Mouse (Mus musculus) cortical plate, adult 2 months (tissue): ENCODE measurements around the gene Smim24. TPM values are rescaled to one million over a fixed set of nuclear protein-coding genes. Genes with fewer than 3 reads are reported as not detected.

Experiments
- H3K27ac ChIP-seq: fragments of 200-500 bp; 2 replicates; pipeline ENCODE4 v1.5.1; 2012; ENCODE audit warnings: low read length, control low read depth, inconsistent platforms; ENCODE audit not compliant: insufficient read depth
- H3K4me1 ChIP-seq: fragments of 200-500 bp; 2 replicates; pipeline ENCODE4 v1.6.1; 2011; ENCODE audit warnings: low read length; ENCODE audit not compliant: control insufficient read depth, insufficient read depth
- H3K4me3 ChIP-seq: fragments of 200-500 bp; 2 replicates; pipeline ENCODE4 v1.5.1; 2011; ENCODE audit warnings: mild to moderate bottlenecking, low read length, control low read depth; ENCODE audit not compliant: insufficient read depth
- CTCF ChIP-seq: fragments of 200-500 bp; IDR thresholded peaks from 2 replicates; pipeline ENCODE4 v1.5.1; 2011; ENCODE audit warnings: mild to moderate bottlenecking, control low read depth, low read length; ENCODE audit not compliant: insufficient read depth; ENCODE audit errors: extremely low read depth
- POLR2A ChIP-seq: fragments of 200-500 bp; IDR thresholded peaks from 2 replicates; pipeline ENCODE4 v1.6.1; 2011; ENCODE audit warnings: mild to moderate bottlenecking, low read length, control low read depth; ENCODE audit not compliant: insufficient read depth; ENCODE audit errors: extremely low read depth
- polyA plus RNA-seq: library from polyadenylated mRNA; depleted of rRNA; stranded (reverse); fragments of >200 nt; gene quantifications from 2 replicates; pipeline ENCODE4 v1.2.3, GENCODE M21; 2012

The Smim24 gene
- polyA plus RNA-seq, 1 experiment, result 2.5 TPM

DNA sequence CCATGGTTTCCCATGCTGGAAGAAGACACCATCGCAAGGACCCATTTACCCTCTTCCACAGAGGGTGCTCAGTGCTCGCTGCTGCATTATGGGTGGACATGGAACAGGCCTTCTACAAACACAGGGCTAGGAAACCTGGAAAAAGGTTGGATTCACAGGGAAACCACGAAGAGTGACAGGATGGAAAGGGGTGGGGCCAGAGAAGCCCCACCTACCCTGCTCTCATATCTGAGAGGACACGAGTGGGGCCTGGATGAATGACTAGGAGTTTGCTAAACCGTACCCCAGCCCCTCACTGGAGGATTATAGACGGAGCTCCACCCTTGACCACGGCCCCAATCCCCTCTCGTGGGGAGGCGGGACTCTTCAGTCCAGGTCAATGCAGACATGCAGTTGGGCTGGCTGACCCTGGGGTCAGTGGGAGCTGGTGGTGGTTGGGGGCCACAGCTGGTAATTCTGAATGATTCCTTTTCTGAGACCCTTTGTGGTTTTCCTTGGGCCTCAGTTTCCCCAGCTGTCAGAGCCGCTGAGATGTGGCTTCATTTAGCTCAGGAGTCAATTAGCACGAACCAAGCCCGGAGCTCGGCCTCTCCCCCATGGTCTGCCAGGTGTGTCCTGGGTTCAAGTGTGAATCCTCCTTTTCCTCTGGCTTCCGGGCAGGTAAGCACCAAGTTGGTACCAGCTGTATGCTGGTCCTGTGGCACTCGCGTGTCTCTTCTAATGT is 19.9 kb downstream of the Smim24 start:
- Histone ChIP-seq H3K4me3 (no peak overlapping the region), H3K4me1 (peaks cover 27% of the 10 kb centered on the region), H3K27ac (peak overlapping the region; percentile 98)
- TF ChIP-seq POLR2A (no peak), CTCF (no peak)

GRCm38 (mm10) chr10:81413310-81414261 is 20.7 kb downstream of the Smim24 start:
- H3K4me3 ChIP-seq, result peak overlapping the region; percentile 16; the same call in 1 of the 2 replicates
- TF ChIP-seq CTCF (no peak), POLR2A (peak; percentile 20; the same call in 1 of the 2 replicates)
- peaks cover 25% of the 10 kb centered on the region for H3K4me1 ChIP-seq
- H3K27ac ChIP-seq, result peak overlapping the region; percentile 98

DNA sequence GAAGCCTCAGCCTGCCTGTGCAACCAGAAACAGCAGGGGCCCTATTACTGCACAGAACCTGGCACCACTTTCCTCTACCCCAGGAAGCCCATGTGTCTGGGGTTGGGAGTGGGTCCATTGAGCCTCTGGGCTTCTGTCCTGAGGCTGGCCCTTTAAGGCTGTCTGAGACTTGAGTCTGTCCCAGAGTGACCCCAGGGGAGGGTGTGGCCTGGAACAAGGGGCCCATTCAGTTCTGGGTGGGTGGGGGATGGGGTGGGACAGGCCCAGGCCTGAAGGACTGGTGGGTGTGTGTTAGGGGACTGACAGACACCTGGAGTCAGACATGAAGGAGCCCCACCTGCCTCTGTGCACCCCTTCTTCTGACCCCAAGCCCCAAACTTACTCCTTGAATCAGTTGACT is 21.8 kb downstream of the Smim24 start:
- H3K27ac ChIP-seq, result peak overlapping the region; percentile 98
- peaks cover 27% of the 10 kb centered on the region for H3K4me1 ChIP-seq

DNA sequence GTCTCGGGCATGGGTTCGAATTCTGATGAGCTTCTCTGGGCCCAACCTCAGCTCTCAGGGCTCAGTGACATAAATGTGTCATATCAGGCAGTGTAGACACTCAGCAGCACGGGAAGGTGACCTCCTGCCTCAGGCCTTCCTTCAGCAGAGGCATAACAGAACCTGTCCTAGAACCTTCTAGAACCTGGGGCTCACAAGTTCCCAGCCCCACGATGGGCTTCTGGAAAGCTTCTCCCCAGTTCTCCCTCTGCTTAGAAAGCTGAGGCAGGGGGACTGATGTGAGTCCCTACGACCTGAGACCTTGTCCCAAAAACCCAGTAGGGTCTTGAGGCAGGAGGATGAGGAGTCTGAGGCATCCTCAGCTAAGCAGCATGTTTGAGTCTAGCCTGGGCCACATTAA is 22.3 kb downstream of the Smim24 start:
- peak overlapping the region; percentile 90 for H3K27ac ChIP-seq
- peaks cover 27% of the 10 kb centered on the region for H3K4me1 ChIP-seq
- TF ChIP-seq CTCF (no peak), POLR2A (no peak)
- H3K4me3 ChIP-seq, result no peak overlapping the region

More for the DNA sequence above, 21.8 kb downstream of the Smim24 start:
- TF ChIP-seq POLR2A (no peak), CTCF (no peak)
- no peak overlapping the region for H3K4me3 ChIP-seq

- Histone ChIP-seq H3K27ac (peak overlapping the region; percentile 90; the same call in 1 of the 2 replicates), H3K4me1 (peaks cover 26% of the 10 kb centered on the region), H3K4me3 (no peak overlapping the region)
- TF ChIP-seq CTCF, result no peak
- no peak for TF ChIP-seq POLR2A
These were observed 22.9 kb downstream of the Smim24 start for GRCm38 (mm10) chr10:81415549-81416310.

GRCm38 (mm10) chr10:81416581-81417226 is 23.9 kb downstream of the Smim24 start:
- H3K4me1 ChIP-seq, result peaks cover 21% of the 10 kb centered on the region
- no peak for TF ChIP-seq POLR2A
- TF ChIP-seq CTCF, result peak; percentile 53
- no peak overlapping the region for H3K4me3 ChIP-seq
- 0 out of 2 replicates have a peak overlapping the region, but pooled peaks have one; percentile 8 for H3K27ac ChIP-seq

DNA sequence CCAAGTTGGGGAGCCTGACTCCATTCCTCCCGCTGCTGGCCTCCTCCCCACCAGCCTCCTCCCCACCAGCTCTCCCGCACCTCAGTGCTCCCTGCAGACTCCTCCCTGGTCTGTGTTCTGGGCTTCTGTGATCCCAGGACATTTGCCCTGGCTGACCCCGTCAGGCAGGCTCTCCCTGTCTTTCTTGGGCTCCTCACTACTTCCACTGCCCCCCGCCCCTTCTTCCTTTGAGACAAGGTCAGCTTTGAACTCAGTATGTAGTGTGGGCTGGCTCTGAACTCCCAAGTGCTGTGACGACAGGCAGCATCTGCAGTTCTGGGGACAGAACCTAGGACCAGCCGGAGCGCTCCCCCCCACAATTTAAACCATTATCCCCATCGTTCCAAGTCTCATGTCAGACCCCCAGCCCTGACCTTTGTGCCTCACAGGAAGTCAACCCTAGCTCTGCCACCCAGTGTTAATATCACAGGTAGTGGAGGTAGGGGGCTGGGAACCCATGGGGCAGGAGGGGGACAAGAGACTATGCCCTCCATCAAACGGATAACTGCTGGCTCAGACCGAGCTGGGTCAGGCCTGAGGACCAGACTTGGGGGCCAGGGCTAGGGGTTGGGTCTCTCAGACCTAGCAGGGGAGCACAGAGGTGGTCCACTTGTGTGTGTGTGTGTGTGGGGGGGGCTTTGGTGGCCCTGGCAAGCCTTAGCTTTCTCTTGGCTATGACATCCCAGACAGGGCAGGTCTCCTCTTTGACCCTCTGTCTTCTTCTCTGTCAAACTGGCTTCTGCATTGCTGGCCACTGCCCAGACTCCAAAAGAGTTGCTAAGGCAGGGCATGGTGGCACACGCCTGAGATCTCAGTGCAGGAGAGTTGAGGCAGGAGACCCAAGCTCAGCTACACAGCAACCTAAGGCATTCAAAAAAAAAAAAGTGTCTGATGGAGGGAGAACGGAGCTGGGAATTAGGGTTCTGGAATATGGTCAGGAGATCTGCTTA is 24.7 kb downstream of the Smim24 start:
- TF ChIP-seq POLR2A (no peak), CTCF (no peak)
- Histone ChIP-seq H3K4me1 (peaks cover 17% of the 10 kb centered on the region), H3K4me3 (no peak overlapping the region), H3K27ac (peak overlapping the region; percentile 44)

DNA sequence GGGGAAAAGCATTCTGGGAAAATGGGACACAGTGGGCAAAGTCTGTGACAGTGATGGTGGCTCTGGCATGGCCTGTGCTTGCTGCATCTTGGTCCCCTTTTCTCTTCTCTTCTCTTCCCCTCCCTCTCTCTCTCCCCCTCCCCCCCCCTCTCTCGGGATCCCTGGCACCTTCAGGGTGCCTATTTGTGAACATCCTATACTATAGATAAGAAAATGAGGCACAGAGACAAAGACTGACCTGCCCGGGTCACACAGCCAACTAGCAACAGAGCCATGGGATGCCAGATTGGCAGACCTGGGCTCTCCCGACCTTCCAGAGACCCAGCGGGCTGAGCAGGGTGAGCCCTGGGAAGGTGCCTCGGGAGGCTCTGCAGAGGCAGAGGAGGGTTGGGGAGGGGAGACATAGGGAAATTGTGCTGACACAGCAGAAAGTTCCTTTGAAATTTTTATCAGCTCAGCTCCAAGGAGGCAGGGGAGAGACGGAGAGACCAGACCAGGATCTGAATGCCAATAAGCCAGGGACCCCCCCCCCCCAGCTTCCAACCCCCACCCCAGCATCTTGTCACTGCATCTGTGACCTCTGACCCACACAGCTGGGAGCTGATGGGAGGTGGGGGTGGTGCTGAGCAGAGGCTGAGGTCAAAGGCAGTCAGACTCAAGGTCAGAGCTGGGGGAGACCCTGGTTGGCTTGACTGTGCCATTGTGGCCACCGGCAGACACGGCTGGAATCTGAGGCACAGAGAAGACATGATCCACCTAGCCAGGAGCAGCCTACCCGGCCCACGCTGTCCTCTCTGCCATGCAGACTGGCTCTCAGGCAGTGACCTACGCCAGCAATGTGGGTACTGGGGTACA is 25.6 kb downstream of the Smim24 start:
- TF ChIP-seq CTCF, result no peak
- TF ChIP-seq POLR2A, result no peak
- Histone ChIP-seq H3K4me1 (peaks cover 17% of the 10 kb centered on the region), H3K4me3 (no peak overlapping the region), H3K27ac (no peak overlapping the region)
